Mouse (Mus musculus): Measurements from ENCODE around the gene Olfr1018. TPM values are rescaled to one million over a fixed set of nuclear protein-coding genes. Genes with fewer than 3 reads are reported as not detected.

Olfr1018 gene
- polyA plus RNA-seq, 1 experiment = not detected

- H3K79me2 ChIP-seq (ENCODE audit: control insufficient read depth, insufficient read depth) = no peaks in the 10 kb centered on the region
- TF ChIP-seq TCF12 (IDR thresholded peaks at IDR 0.05; ENCODE audit: insufficient read depth, poor library complexity, severe bottlenecking) (no peak), POLR2AphosphoS2 (IDR thresholded peaks at IDR 0.05; ENCODE audit: insufficient read length, low read depth) (no peak), MYOG (IDR thresholded peaks at IDR 0.05; ENCODE audit: control insufficient read depth in 1 of 3, insufficient read depth in 1 of 3, insufficient read length in 2 of 3, low read depth in 2 of 3) (no peak), POLR2A (IDR thresholded peaks at IDR 0.05; ENCODE audit: insufficient read length, low read depth) (no peak), MAX (IDR thresholded peaks at IDR 0.05; ENCODE audit: low read depth) (no peak), SRF (IDR thresholded peaks at IDR 0.05; ENCODE audit: control insufficient read depth, insufficient read length, low read depth) (no peak)
- H3K4me2 ChIP-seq (ENCODE audit: low read depth) = no peak overlapping the region
- H3K36me3 ChIP-seq (ENCODE audit: control insufficient read depth, insufficient read depth) = no peaks in the 10 kb centered on the region
- no peak overlapping the region for H3K4me3 ChIP-seq
- H3ac ChIP-seq (ENCODE audit: control insufficient read depth, insufficient read length) = no peak overlapping the region
- H3K27me3 ChIP-seq (ENCODE audit: control insufficient read depth, insufficient read depth, insufficient read length) = no peaks in the 10 kb centered on the region
Measured at GRCm38 (mm10) chr2:85804501-85804900, 13.8 kb upstream of the Olfr1018 start.

GRCm38 (mm10) chr2:85845383-85845782, 27.1 kb downstream of the Olfr1018 start, which contains the start of gene Olfr1019:
TSS of gene Olfr1019 (minus strand) at chr2:85845483.
- no peaks in the 10 kb centered on the region for H3K27me3 ChIP-seq (ENCODE audit: control insufficient read depth, insufficient read depth, insufficient read length)
- H3ac ChIP-seq (ENCODE audit: control insufficient read depth, insufficient read length) = no peak within 1 kb of the TSS
- no peak within 1 kb of the TSS for H3K4me2 ChIP-seq (ENCODE audit: low read depth)
- no peak within 1 kb of the TSS for H3K4me3 ChIP-seq
- no peaks in the 10 kb centered on the region for H3K79me2 ChIP-seq (ENCODE audit: control insufficient read depth, insufficient read depth)
- no peaks in the 10 kb centered on the region for H3K36me3 ChIP-seq (ENCODE audit: control insufficient read depth, insufficient read depth)
- TF ChIP-seq MYOG (IDR thresholded peaks at IDR 0.05; ENCODE audit: control insufficient read depth in 1 of 3, insufficient read depth in 1 of 3, insufficient read length in 2 of 3, low read depth in 2 of 3) (no peak), TCF3 (IDR thresholded peaks at IDR 0.05; ENCODE audit: insufficient read length, low read depth) (no peak), E2F4 (IDR thresholded peaks at IDR 0.05; ENCODE audit: insufficient read depth) (no peak), POLR2AphosphoS2 (IDR thresholded peaks at IDR 0.05; ENCODE audit: insufficient read length, low read depth) (no peak), MYOD1 (IDR thresholded peaks at IDR 0.05; ENCODE audit: control insufficient read depth in 1 of 3, insufficient read length in 2 of 3, low read depth in 2 of 3) (no peak), POLR2A (IDR thresholded peaks at IDR 0.05; ENCODE audit: insufficient read length, low read depth) (no peak), TCF12 (IDR thresholded peaks at IDR 0.05; ENCODE audit: insufficient read depth, poor library complexity, severe bottlenecking) (no peak), REST (IDR thresholded peaks at IDR 0.05; ENCODE audit: insufficient read depth, insufficient read length) (no peak), USF1 (IDR thresholded peaks at IDR 0.05; ENCODE audit: low read depth) (no peak), CEBPB (IDR thresholded peaks at IDR 0.05; ENCODE audit: insufficient read depth, poor library complexity, severe bottlenecking) (no peak)

- Histone ChIP-seq H3K79me2 (ENCODE audit: control insufficient read depth, insufficient read depth) (no peaks in the 10 kb centered on the region), H3K36me3 (ENCODE audit: control insufficient read depth, insufficient read depth) (no peaks in the 10 kb centered on the region), H3K4me3 (no peak within 1 kb of the TSS), H3K27me3 (ENCODE audit: control insufficient read depth, insufficient read depth, insufficient read length) (no peaks in the 10 kb centered on the region), H3ac (ENCODE audit: control insufficient read depth, insufficient read length) (no peak within 1 kb of the TSS), H3K4me2 (ENCODE audit: low read depth) (no peak within 1 kb of the TSS)
- TF ChIP-seq USF1 (IDR thresholded peaks at IDR 0.05; ENCODE audit: low read depth) (no peak), REST (IDR thresholded peaks at IDR 0.05; ENCODE audit: insufficient read depth, insufficient read length) (no peak), TCF12 (IDR thresholded peaks at IDR 0.05; ENCODE audit: insufficient read depth, poor library complexity, severe bottlenecking) (no peak), TCF3 (IDR thresholded peaks at IDR 0.05; ENCODE audit: insufficient read length, low read depth) (no peak), E2F4 (IDR thresholded peaks at IDR 0.05; ENCODE audit: insufficient read depth) (no peak)
Measured at GRCm38 (mm10) chr2:85846730-85847129, 28.5 kb downstream of the Olfr1018 start, which contains the start of gene Olfr1020. TSS of gene Olfr1020 (plus strand) at chr2:85847030.

GRCm38 (mm10) chr2:85868294-85868693, 50.0 kb downstream of the Olfr1018 start, which contains the start of gene Olfr1022:
TSS of gene Olfr1022 (plus strand) at chr2:85868594.
- H3K4me2 ChIP-seq (ENCODE audit: low read depth) = no peak within 1 kb of the TSS
- TF ChIP-seq POLR2A (IDR thresholded peaks at IDR 0.05; ENCODE audit: insufficient read length, low read depth) (no peak), USF1 (IDR thresholded peaks at IDR 0.05; ENCODE audit: low read depth) (no peak), POLR2AphosphoS2 (IDR thresholded peaks at IDR 0.05; ENCODE audit: insufficient read length, low read depth) (no peak), REST (IDR thresholded peaks at IDR 0.05; ENCODE audit: insufficient read depth, insufficient read length) (no peak), MYOD1 (IDR thresholded peaks at IDR 0.05; ENCODE audit: control insufficient read depth in 1 of 3, insufficient read length in 2 of 3, low read depth in 2 of 3) (no peak), MAX (IDR thresholded peaks at IDR 0.05; ENCODE audit: low read depth) (no peak), E2F4 (IDR thresholded peaks at IDR 0.05; ENCODE audit: insufficient read depth) (no peak)
- no peaks in the 10 kb centered on the region for H3K27me3 ChIP-seq (ENCODE audit: control insufficient read depth, insufficient read depth, insufficient read length)
- no peak within 1 kb of the TSS for H3ac ChIP-seq (ENCODE audit: control insufficient read depth, insufficient read length)
- H3K36me3 ChIP-seq (ENCODE audit: control insufficient read depth, insufficient read depth) = no peaks in the 10 kb centered on the region
- H3K79me2 ChIP-seq (ENCODE audit: control insufficient read depth, insufficient read depth) = no peaks in the 10 kb centered on the region
- no peak within 1 kb of the TSS for H3K4me3 ChIP-seq

Other genes with a start within 250 kb of the Olfr1018 start
- not detected for gene Olfr996, start 239.3 kb upstream of the Olfr1018 start, polyA plus RNA-seq (2012; fragmentation: generic; extraction: Trizol)
- gene Olfr998, start 229.5 kb upstream of the Olfr1018 start, polyA plus RNA-seq (2012; fragmentation: generic; extraction: Trizol) = not detected
- not detected for gene Olfr1000, start 206.6 kb upstream of the Olfr1018 start, polyA plus RNA-seq (2012; fragmentation: generic; extraction: Trizol)
- gene Olfr1002, start 167.8 kb upstream of the Olfr1018 start, polyA plus RNA-seq (2012; fragmentation: generic; extraction: Trizol) = not detected
- not detected for gene Olfr154, start 154.0 kb upstream of the Olfr1018 start, polyA plus RNA-seq (2012; fragmentation: generic; extraction: Trizol)
- not detected for gene Olfr1006, start 139.7 kb upstream of the Olfr1018 start, polyA plus RNA-seq (2012; fragmentation: generic; extraction: Trizol)
- gene Olfr1008, start 129.0 kb upstream of the Olfr1018 start, polyA plus RNA-seq (2012; fragmentation: generic; extraction: Trizol) = not detected
- gene Olfr1009, start 103.1 kb upstream of the Olfr1018 start, polyA plus RNA-seq (2012; fragmentation: generic; extraction: Trizol) = not detected
- gene Olfr1012, start 55.7 kb upstream of the Olfr1018 start, polyA plus RNA-seq (2012; fragmentation: generic; extraction: Trizol) = not detected
- gene Olfr1013, start 51.4 kb upstream of the Olfr1018 start, polyA plus RNA-seq (2012; fragmentation: generic; extraction: Trizol) = not detected
- gene Olfr1014, start 45.8 kb upstream of the Olfr1018 start, polyA plus RNA-seq (2012; fragmentation: generic; extraction: Trizol) = not detected
- gene Olfr1015, start 36.5 kb upstream of the Olfr1018 start, polyA plus RNA-seq (2012; fragmentation: generic; extraction: Trizol) = not detected
- not detected for gene Olfr1016, start 15.9 kb upstream of the Olfr1018 start, polyA plus RNA-seq (2012; fragmentation: generic; extraction: Trizol)
- gene Olfr1019, start 27.0 kb downstream of the Olfr1018 start, polyA plus RNA-seq (2012; fragmentation: generic; extraction: Trizol) = not detected
- gene Olfr1020, start 28.6 kb downstream of the Olfr1018 start, polyA plus RNA-seq (2012; fragmentation: generic; extraction: Trizol) = not detected
- gene Olfr1022, start 50.1 kb downstream of the Olfr1018 start, polyA plus RNA-seq (2012; fragmentation: generic; extraction: Trizol) = not detected
- gene Olfr1023, start 67.2 kb downstream of the Olfr1018 start, polyA plus RNA-seq (2012; fragmentation: generic; extraction: Trizol) = not detected
- gene Olfr1024, start 86.6 kb downstream of the Olfr1018 start, polyA plus RNA-seq (2012; fragmentation: generic; extraction: Trizol) = not detected
- not detected for gene Olfr1025-ps1, start 96.7 kb downstream of the Olfr1018 start, polyA plus RNA-seq (2012; fragmentation: generic; extraction: Trizol)
- not detected for gene Olfr1026, start 103.1 kb downstream of the Olfr1018 start, polyA plus RNA-seq (2012; fragmentation: generic; extraction: Trizol)
- gene Olfr1028, start 132.0 kb downstream of the Olfr1018 start, polyA plus RNA-seq (2012; fragmentation: generic; extraction: Trizol) = not detected
- not detected for gene Olfr1029, start 155.4 kb downstream of the Olfr1018 start, polyA plus RNA-seq (2012; fragmentation: generic; extraction: Trizol)
- not detected for gene Olfr1030, start 160.8 kb downstream of the Olfr1018 start, polyA plus RNA-seq (2012; fragmentation: generic; extraction: Trizol)
- not detected for gene Olfr1031, start 171.8 kb downstream of the Olfr1018 start, polyA plus RNA-seq (2012; fragmentation: generic; extraction: Trizol)
- gene Olfr1032, start 187.1 kb downstream of the Olfr1018 start, polyA plus RNA-seq (2012; fragmentation: generic; extraction: Trizol) = not detected
- gene Olfr1033, start 202.2 kb downstream of the Olfr1018 start, polyA plus RNA-seq (2012; fragmentation: generic; extraction: Trizol) = not detected
- not detected for gene Olfr1034, start 227.4 kb downstream of the Olfr1018 start, polyA plus RNA-seq (2012; fragmentation: generic; extraction: Trizol)